Mouse (Mus musculus) urinary bladder, postnatal 36 days (tissue): Measurements from ENCODE around the gene Olfr459.

ENCODE experiments used
- DNase-seq, 2 experiments: peaks; one replicate each; pipeline ENCODE4 v3.0.0; 2022; ENCODE audit warnings: low spot score in 2 of 2, mixed read lengths in 1 of 2

The Olfr459 gene

GRCm38 (mm10) chr6:41775077-41775476 is at the start of gene Olfr459:
TSS of gene Olfr459 (minus strand) at chr6:41775177.
- no peak for DNase-seq

GRCm38 (mm10) chr6:41824086-41824485 is 49.1 kb upstream of the Olfr459 start:
- no peak for DNase-seq

DNA sequence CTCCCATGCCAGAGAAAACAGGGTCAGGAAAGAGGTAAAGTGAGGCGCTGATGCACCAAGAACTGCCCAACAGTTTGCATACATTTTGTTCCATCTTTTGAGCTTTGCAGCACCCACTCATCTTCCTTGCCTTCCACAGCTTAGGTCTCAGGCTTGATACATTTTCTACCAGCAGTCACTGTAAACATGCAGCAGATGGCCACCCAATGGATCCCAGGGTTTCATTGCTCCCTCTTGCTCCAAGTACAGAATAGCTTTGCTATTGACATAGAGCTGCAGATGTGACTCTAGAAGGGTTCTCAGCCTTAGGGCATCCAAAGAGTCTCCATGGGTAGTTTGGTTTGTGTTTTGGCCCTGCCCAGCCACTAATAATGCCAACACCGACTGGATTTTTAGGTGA is 11.7 kb upstream of the Olfr459 start:
- DNase-seq = no peak

- DNase-seq = no peak
Observed at GRCm38 (mm10) chr6:41775721-41776120, 744 bp upstream of the Olfr459 start.

DNA sequence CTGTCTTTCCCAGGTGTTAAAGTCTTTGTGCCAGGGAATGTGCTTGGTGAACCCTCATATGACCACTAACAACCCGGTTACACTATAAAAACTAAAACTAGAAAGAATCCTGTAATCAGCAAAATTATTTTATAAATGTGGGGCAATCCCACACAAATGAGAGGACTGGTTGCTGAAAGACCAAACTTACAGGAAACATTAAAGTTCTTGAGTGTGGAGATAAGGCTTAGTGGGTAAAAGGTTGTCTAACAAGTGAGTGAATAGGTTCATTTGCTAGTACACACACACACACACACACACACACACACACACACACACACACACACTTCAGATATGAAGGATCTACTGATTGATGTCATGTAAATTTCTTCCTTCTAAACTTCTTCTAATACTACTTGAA is 5.1 kb downstream of the Olfr459 start:
- no peak for DNase-seq

DNA sequence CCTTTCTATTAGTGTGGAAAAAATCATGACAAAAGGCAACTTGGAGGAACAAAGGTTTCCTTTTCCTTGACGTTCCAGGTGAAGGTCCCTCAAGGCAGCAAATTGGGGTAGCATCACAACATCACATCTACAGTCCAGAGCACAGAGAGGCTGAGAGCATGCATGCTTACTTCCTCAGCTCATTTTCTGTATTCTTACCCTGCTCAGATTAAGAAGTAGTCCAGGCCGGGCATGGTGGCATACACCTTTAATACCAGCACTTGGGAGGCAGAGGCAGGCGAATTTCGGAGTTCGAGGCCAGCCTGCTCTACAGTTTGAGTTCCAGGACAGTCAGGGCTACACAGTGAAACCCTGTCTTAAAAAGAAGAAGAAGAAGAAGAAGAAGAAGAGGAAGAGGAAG is 10.7 kb downstream of the Olfr459 start:
- DNase-seq = no peak

GRCm38 (mm10) chr6:41762370-41762757 is 12.6 kb downstream of the Olfr459 start:
- DNase-seq = no peak

DNA sequence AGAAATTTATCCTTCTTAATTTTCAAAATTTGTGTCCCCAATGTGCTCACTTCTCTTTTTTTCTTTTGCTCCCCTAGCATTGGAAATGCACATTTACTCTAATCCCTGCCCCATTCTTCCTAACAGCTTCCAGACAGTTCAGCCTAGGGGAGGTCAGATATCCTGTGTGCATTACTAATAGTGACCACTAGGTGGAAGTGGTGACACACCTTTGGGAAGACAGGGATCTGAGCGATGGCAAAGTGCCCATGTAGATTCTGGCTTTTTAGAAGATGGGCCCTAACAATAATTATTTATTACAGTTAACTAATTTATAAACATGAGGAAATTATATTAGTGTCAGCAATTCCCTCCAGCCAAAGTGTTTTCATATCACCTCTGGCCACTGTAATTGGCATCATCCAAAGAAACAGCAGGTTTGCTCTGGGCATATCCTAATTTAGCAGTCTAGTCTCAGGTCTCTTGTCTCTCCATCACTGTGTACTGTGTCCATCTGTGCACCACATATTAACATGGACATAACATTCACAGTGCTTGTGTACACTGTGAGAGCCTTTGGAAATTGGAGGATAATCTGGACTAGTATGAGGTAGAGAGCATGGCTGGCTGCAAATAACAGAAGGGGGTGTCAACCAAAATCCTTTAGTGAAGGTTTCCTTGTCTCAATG is 13.1 kb downstream of the Olfr459 start:
- peak; percentile 9 to 20 for DNase-seq

GRCm38 (mm10) chr6:41759618-41760017 is 15.4 kb downstream of the Olfr459 start:
- no peak for DNase-seq

GRCm38 (mm10) chr6:41758421-41758820 is 16.6 kb downstream of the Olfr459 start:
- DNase-seq = no peak

- DNase-seq = no peak
Observed at GRCm38 (mm10) chr6:41757199-41757598, 17.8 kb downstream of the Olfr459 start.

GRCm38 (mm10) chr6:41754626-41755025 is 20.4 kb downstream of the Olfr459 start:
- DNase-seq = no peak

DNA sequence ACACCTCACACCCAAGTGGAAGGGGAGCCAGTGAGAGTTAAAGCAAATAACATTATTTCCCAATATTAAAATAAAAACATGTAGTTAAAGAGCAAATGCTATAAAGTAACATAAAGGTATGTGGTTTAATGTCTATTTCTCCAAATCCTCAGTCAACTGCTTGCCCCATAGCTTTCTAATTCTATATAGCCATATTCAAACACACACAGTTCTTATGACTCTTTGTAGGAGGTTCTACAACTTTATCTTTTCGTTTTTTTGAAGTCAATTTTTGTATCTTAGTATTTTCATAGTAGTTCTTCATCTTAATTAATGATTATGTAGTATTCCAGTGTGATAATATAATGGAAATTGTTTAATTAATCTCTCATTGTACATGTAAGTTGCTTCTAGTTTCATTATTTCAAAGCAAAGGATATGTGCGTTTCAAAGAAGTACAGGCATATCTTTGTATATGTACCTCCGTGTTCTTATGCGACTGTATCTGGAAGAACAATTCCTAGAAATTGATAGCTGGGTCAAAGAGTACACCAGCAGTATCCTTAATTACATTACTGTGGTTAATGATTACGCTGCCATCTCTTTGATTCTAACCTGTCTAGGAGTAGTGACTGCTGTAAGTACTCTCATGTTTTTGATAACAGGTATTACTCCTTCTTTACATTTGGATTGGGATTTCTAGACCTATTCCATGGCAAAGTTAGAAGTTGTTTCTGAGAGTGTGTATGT is 30.1 kb downstream of the Olfr459 start:
- DNase-seq = no peak

- no peak for DNase-seq
Observed at GRCm38 (mm10) chr6:41741101-41741500, 33.9 kb downstream of the Olfr459 start.

DNA sequence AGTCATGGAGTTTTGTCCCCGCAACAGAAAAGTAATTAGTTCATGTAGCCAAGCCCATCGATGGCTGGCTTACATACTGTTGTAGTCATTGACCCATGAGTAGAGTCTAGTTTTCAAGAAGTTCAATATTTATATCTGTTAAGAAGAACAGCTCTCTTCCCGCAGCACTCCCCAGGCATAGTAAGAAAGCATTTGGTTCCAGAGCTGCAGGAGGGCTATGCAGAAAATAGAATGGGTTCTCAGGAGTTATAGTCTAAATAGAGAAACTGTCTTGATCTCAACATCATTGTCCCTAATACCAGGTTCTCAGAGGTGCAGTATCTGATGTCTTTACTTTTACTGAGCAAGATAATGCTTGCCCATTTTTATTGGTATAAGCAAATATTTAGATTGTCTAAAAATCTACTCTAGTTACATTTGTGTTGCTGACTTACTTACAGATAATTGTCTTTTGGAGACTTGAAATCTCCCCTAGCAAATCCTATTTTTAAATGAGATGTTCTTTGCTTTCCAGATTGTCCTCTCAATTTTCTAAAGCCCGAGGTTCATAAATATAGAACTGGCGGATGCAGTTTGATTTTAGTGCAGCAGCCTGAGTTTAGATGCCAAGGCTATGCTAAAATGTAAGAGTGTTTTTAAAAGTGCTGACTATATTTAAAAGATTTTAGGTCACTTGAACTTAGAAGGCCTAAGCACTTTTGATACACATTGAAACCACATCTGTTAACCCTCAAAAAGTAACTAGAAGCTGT is 40.1 kb downstream of the Olfr459 start:
- DNase-seq = no peak

GRCm38 (mm10) chr6:41727989-41728609 is 46.9 kb downstream of the Olfr459 start:
- DNase-seq = no peak

- DNase-seq = no peak
Observed at GRCm38 (mm10) chr6:41721430-41721829, 53.5 kb downstream of the Olfr459 start.
